Mouse (Mus musculus) cerebellum, postnatal 4 days (tissue): Measurements from ENCODE around the gene Pkig.
A peak's percentile ranks its signal among the peaks of the same experiment; 100 is the strongest.

Experiments used
- DNase-seq, 2 experiments: peaks; one replicate each; pipeline ENCODE4 v3.0.0; 2022; ENCODE audit warnings: low spot score in 2 of 2, mixed read lengths in 1 of 2

Pkig gene

GRCm38 (mm10) chr2:163756723-163757122, 98.5 kb downstream of the Pkig start:
- DNase-seq: peak in 1 of 2 experiments; percentile 54

DNA sequence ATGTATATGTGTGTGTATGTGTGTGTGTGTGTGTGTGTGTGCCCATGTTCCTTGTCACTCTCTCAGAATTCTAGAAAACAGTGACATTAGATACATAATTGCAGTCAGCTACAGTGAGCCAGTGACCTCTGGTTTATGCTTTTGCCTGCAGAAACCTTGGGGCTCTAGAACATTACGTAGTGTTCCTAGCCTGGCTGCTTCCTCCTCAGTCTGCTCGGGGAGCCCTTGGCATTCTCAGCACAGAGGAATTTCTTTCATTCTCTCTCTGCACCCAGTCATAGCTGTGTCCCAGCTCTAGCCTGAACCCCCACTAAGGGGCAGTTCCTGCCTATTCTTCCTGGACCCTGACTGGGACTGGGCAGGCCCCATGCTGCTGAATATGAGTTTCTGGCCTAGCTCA, 100.0 kb downstream of the Pkig start:
- no peak for DNase-seq

- DNase-seq: no peak
Measured at GRCm38 (mm10) chr2:163760589-163760988, 102.4 kb downstream of the Pkig start.

DNA sequence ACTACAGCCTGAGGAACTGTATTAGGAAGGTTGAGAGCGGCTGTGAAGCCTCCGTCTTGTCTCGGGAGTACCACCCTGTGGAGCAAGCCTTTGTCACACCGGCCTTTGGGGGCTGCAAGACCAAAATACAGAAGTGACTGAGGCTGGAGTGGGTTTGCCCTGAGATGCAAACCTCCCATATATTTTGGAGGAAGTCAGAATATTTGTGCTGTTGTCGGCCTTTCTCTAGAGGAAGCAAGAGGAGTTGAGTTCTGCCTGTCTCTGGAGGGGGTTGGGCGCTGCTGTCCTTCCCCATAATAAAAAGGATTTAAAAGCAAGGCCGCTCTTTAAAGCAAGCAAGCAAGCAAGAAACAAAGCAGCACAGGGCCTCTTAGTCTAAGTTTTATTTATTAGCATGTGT, 103.2 kb downstream of the Pkig start:
- DNase-seq: no peak

- no peak for DNase-seq
Measured at GRCm38 (mm10) chr2:163766261-163766660, 108.1 kb downstream of the Pkig start.

GRCm38 (mm10) chr2:163766890-163767289, 108.7 kb downstream of the Pkig start:
- no peak for DNase-seq

DNA sequence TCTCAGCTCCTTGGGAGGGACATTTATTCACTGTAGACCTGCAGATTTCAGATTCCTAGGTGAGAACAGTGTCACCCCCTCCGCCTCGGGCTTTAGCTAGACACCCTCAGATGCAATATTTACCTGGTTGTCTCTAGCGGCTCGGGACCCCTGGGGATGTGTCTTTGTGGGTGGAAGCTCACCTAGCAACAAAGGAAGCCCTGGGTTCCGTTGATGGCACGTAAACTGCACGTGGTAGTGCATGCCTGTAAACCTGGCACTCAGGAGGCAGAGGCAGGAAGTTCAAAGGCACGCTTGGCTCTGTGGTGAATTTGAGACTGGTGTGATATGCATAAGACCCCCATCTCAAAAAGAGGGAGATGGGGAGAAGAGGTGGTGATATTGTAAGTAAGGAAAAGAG, 112.5 kb downstream of the Pkig start:
- DNase-seq: no peak
